Mouse (Mus musculus): ENCODE measurements around the gene Mmp2.
"Not testable (repeated sequence)": the region's sequence is repeated elsewhere in the genome, so short reads cannot be mapped to it uniquely, and the experiment has no call there.

Gene Mmp2

GRCm38 (mm10) chr8:92827243-92828034, at the start of gene Mmp2:
Gene Mmp2 (plus strand): TSS chr8:92827291.
- in situ Hi-C loops (cut with MboI, MseI): no loop called here

- in situ Hi-C loops (cut with MboI, MseI): no loop called here
These were observed 46.1 kb upstream of the Mmp2 start for GRCm38 (mm10) chr8:92780976-92781375.

- in situ Hi-C loops (cut with MboI, MseI): no loop called here
These were observed 43.0 kb upstream of the Mmp2 start for GRCm38 (mm10) chr8:92783906-92784610.

GRCm38 (mm10) chr8:92790835-92791234, 36.3 kb upstream of the Mmp2 start:
- in situ Hi-C loops (cut with MboI, MseI): no loop called here

- in situ Hi-C loops (cut with MboI, MseI): not testable (repeated sequence)
These were observed 35.1 kb upstream of the Mmp2 start for GRCm38 (mm10) chr8:92791999-92792398.

- in situ Hi-C loops (cut with MboI, MseI): no loop called here
These were observed 33.1 kb upstream of the Mmp2 start for GRCm38 (mm10) chr8:92793852-92794580.

- in situ Hi-C loops (cut with MboI, MseI): no loop called here
These were observed 29.6 kb upstream of the Mmp2 start for GRCm38 (mm10) chr8:92797527-92797931.

- in situ Hi-C loops (cut with MboI, MseI): no loop called here
These were observed 27.7 kb upstream of the Mmp2 start for GRCm38 (mm10) chr8:92799406-92799805.

GRCm38 (mm10) chr8:92801231-92801630, 25.9 kb upstream of the Mmp2 start:
- in situ Hi-C loops (cut with MboI, MseI): no loop called here

- in situ Hi-C loops (cut with MboI, MseI): no loop called here
These were observed 24.5 kb upstream of the Mmp2 start for GRCm38 (mm10) chr8:92802591-92802990.

- in situ Hi-C loops (cut with MboI, MseI): no loop called here
These were observed 14.3 kb upstream of the Mmp2 start for GRCm38 (mm10) chr8:92812773-92813172.

- in situ Hi-C loops (cut with MboI, MseI): loop anchor here (5.0 kb wide), 1 partner anchor 182 kb away; no protein-coding TSS in a partner anchor
These were observed 11.4 kb upstream of the Mmp2 start for GRCm38 (mm10) chr8:92815661-92816060.

- in situ Hi-C loops (cut with MboI, MseI): loop anchor here (5.0 kb wide), 1 partner anchor 179 kb away; no protein-coding TSS in a partner anchor
These were observed 8.9 kb upstream of the Mmp2 start for GRCm38 (mm10) chr8:92817928-92818818.

- in situ Hi-C loops (cut with MboI, MseI): no loop called here
These were observed 5.9 kb upstream of the Mmp2 start for GRCm38 (mm10) chr8:92821151-92821550.

GRCm38 (mm10) chr8:92822386-92822785, 4.7 kb upstream of the Mmp2 start:
- in situ Hi-C loops (cut with MboI, MseI): no loop called here

GRCm38 (mm10) chr8:92825991-92826390, 1.1 kb upstream of the Mmp2 start:
- in situ Hi-C loops (cut with MboI, MseI): no loop called here

GRCm38 (mm10) chr8:92828251-92828743, 1.2 kb downstream of the Mmp2 start:
- in situ Hi-C loops (cut with MboI, MseI): no loop called here

GRCm38 (mm10) chr8:92834065-92834731, 7.1 kb downstream of the Mmp2 start:
- in situ Hi-C loops (cut with MboI, MseI): no loop called here

GRCm38 (mm10) chr8:92834786-92835500, 7.9 kb downstream of the Mmp2 start:
- in situ Hi-C loops (cut with MboI, MseI): no loop called here

- in situ Hi-C loops (cut with MboI, MseI): no loop called here
These were observed 8.8 kb downstream of the Mmp2 start for GRCm38 (mm10) chr8:92835901-92836300.
